Mouse (Mus musculus) heart, embryonic 10.5 days (tissue): Measurements from ENCODE around the gene Slfn8. TPM values are rescaled to one million over a fixed set of nuclear protein-coding genes. Genes with fewer than 3 reads are reported as not detected.
"Not testable (repeated sequence)": the region's sequence is repeated elsewhere in the genome, so short reads cannot be mapped to it uniquely, and the experiment has no call there.

Experiments
- DNase-seq: peaks from one replicate; pipeline ENCODE4 v3.0.0-alpha.2; 2017; ENCODE audit warnings: low spot score
- H3K27ac ChIP-seq: fragments of 300-500 bp; sonication (generic); 2 replicates; pipeline ENCODE4 v1.5.1; 2016; ENCODE audit warnings: mild to moderate bottlenecking
- H3K27me3 ChIP-seq: fragments of 300-500 bp; sonication (generic); 2 replicates; pipeline ENCODE4 v1.6.1; 2016; ENCODE audit warnings: mild to moderate bottlenecking; ENCODE audit not compliant: poor library complexity, insufficient read depth, severe bottlenecking
- H3K36me3 ChIP-seq: fragments of 300-500 bp; sonication (generic); 2 replicates; pipeline ENCODE4 v1.6.1; 2016; ENCODE audit warnings: mild to moderate bottlenecking, moderate library complexity
- H3K4me1 ChIP-seq: fragments of 300-500 bp; sonication (generic); 2 replicates; pipeline ENCODE4 v1.6.1; 2016; ENCODE audit warnings: mild to moderate bottlenecking
- H3K4me3 ChIP-seq: fragments of 300-500 bp; sonication (generic); 2 replicates; pipeline ENCODE4 v1.5.1; 2016; ENCODE audit warnings: mild to moderate bottlenecking, moderate library complexity
- H3K9me3 ChIP-seq: fragments of 300-500 bp; sonication (generic); 2 replicates; pipeline ENCODE4 v1.6.1; 2016; ENCODE audit warnings: mild to moderate bottlenecking, moderate library complexity
- WGBS: fragments of 180-500 bp; shearing (Covaris S2); methylation state at CpG from one replicate; pipeline ENCODE4 v1.1.7; 2016; 5-methylcytosine and 5-hydroxymethylcytosine counted together
- polyA plus RNA-seq: library from polyadenylated mRNA; unstranded; fragments of >200 nt; fragmentation: Nextera tagmentation; extraction: Ambion mirVana; gene quantifications from 2 replicates; pipeline ENCODE4 v1.2.1, GENCODE M21; 2016

Gene Slfn8
- polyA plus RNA-seq, 1 experiment from 2014 or later: 0.04 TPM

GRCm38 (mm10) chr11:82987621-82988020 lies 33.0 kb downstream of the Slfn8 start:
- no peak for DNase-seq
- Histone ChIP-seq H3K27me3 (no peaks in the 10 kb centered on the region), H3K4me3 (no peak overlapping the region), H3K4me1 (peaks cover 12% of the 10 kb centered on the region), H3K36me3 (peaks cover 34% of the 10 kb centered on the region), H3K27ac (no peak overlapping the region), H3K9me3 (no peaks in the 10 kb centered on the region)
- WGBS: 83% methylated on average over 6 of the region's 6 CpGs

- H3K4me1 ChIP-seq: no peaks in the 10 kb centered on the region
- H3K9me3 ChIP-seq: no peaks in the 10 kb centered on the region
- DNase-seq: no peak
- H3K4me3 ChIP-seq: no peak overlapping the region
- peaks cover 68% of the 10 kb centered on the region for H3K36me3 ChIP-seq
- no peaks in the 10 kb centered on the region for H3K27me3 ChIP-seq
- WGBS: 85% methylated on average over 17 of the region's 17 CpGs
- no peak overlapping the region for H3K27ac ChIP-seq
These were observed 37.4 kb downstream of the Slfn8 start for GRCm38 (mm10) chr11:82983193-82983592.

- H3K27me3 ChIP-seq: not testable (repeated sequence)
- H3K36me3 ChIP-seq: peaks cover 64% of the 10 kb centered on the region
These were observed 38.2 kb downstream of the Slfn8 start for GRCm38 (mm10) chr11:82982409-82982808.

GRCm38 (mm10) chr11:82973916-82974315 lies 46.7 kb downstream of the Slfn8 start:
- H3K4me3 ChIP-seq: no peak overlapping the region
- H3K27ac ChIP-seq: peak overlapping the region; percentile 62; the same call in 1 of the 2 replicates
- WGBS: 29% methylated on average over 5 of the region's 5 CpGs
- H3K36me3 ChIP-seq: peaks cover 5% of the 10 kb centered on the region; the same call in 1 of the 2 replicates
- peaks cover 23% of the 10 kb centered on the region for H3K4me1 ChIP-seq
- no peak for DNase-seq
- no peaks in the 10 kb centered on the region for H3K27me3 ChIP-seq
- H3K9me3 ChIP-seq: no peaks in the 10 kb centered on the region

More at GRCm38 (mm10) chr11:82982409-82982808, 38.2 kb downstream of the Slfn8 start:
- not testable (repeated sequence) for H3K4me1 ChIP-seq, H3K27ac ChIP-seq, DNase-seq, H3K9me3 ChIP-seq, H3K4me3 ChIP-seq
- 91% methylated on average over 2 of the region's 2 CpGs for WGBS

GRCm38 (mm10) chr11:82971590-82971974 lies 49.0 kb downstream of the Slfn8 start:
- Histone ChIP-seq H3K27me3 (no peaks in the 10 kb centered on the region), H3K27ac (no peak overlapping the region; the same call in 1 of the 2 replicates), H3K4me3 (no peak overlapping the region), H3K36me3 (no peaks in the 10 kb centered on the region), H3K9me3 (no peaks in the 10 kb centered on the region), H3K4me1 (peaks cover 23% of the 10 kb centered on the region)
- 65% methylated on average over 11 of the region's 11 CpGs for WGBS
- DNase-seq: no peak

- peak overlapping the region; percentile 45 for H3K4me3 ChIP-seq
- 8% methylated on average over 31 of the region's 31 CpGs for WGBS
- DNase-seq: peak; percentile 66
- H3K27ac ChIP-seq: peak overlapping the region; percentile 48; the same call in 1 of the 2 replicates
- peaks cover 23% of the 10 kb centered on the region for H3K4me1 ChIP-seq
- no peaks in the 10 kb centered on the region for H3K36me3 ChIP-seq
- H3K9me3 ChIP-seq: no peaks in the 10 kb centered on the region
- H3K27me3 ChIP-seq: no peaks in the 10 kb centered on the region
These were observed 49.7 kb downstream of the Slfn8 start for GRCm38 (mm10) chr11:82970712-82971589.

GRCm38 (mm10) chr11:82962215-82962614 lies 58.4 kb downstream of the Slfn8 start:
- H3K36me3 ChIP-seq: no peaks in the 10 kb centered on the region
- no peak overlapping the region for H3K4me3 ChIP-seq
- H3K27me3 ChIP-seq: peaks cover 3% of the 10 kb centered on the region; the same call in 1 of the 2 replicates
- no peaks in the 10 kb centered on the region for H3K4me1 ChIP-seq
- DNase-seq: no peak
- 84% methylated on average over 8 of the region's 8 CpGs for WGBS
- H3K9me3 ChIP-seq: no peaks in the 10 kb centered on the region
- no peak overlapping the region for H3K27ac ChIP-seq

- no peaks in the 10 kb centered on the region for H3K36me3 ChIP-seq
- no peaks in the 10 kb centered on the region for H3K4me1 ChIP-seq
- no peak overlapping the region for H3K27ac ChIP-seq
- H3K4me3 ChIP-seq: no peak overlapping the region
- no peak for DNase-seq
- H3K9me3 ChIP-seq: no peaks in the 10 kb centered on the region
- WGBS: 58% methylated on average over 2 of the region's 2 CpGs
- peaks cover 3% of the 10 kb centered on the region; the same call in 1 of the 2 replicates for H3K27me3 ChIP-seq
These were observed 58.9 kb downstream of the Slfn8 start for GRCm38 (mm10) chr11:82961743-82962142.

- no peaks in the 10 kb centered on the region for H3K36me3 ChIP-seq
- H3K4me1 ChIP-seq: no peaks in the 10 kb centered on the region
- WGBS: 15% methylated on average over 4 of the region's 4 CpGs
- H3K4me3 ChIP-seq: no peak overlapping the region
- no peaks in the 10 kb centered on the region for H3K9me3 ChIP-seq
- peak; percentile 71 for DNase-seq
- H3K27ac ChIP-seq: no peak overlapping the region
- peaks cover 5% of the 10 kb centered on the region; the same call in 1 of the 2 replicates for H3K27me3 ChIP-seq
These were observed 61.0 kb downstream of the Slfn8 start for GRCm38 (mm10) chr11:82959613-82960012.

- peaks cover 7% of the 10 kb centered on the region for H3K4me1 ChIP-seq
- WGBS: 66% methylated on average over 10 of the region's 10 CpGs
- H3K27me3 ChIP-seq: peaks cover 30% of the 10 kb centered on the region
- H3K36me3 ChIP-seq: no peaks in the 10 kb centered on the region
- H3K4me3 ChIP-seq: no peak overlapping the region
- no peak overlapping the region for H3K27ac ChIP-seq
- DNase-seq: no peak
- H3K9me3 ChIP-seq: no peaks in the 10 kb centered on the region
These were observed 63.7 kb downstream of the Slfn8 start for GRCm38 (mm10) chr11:82956925-82957324.

- Histone ChIP-seq H3K9me3 (no peaks in the 10 kb centered on the region), H3K27ac (no peak overlapping the region), H3K36me3 (no peaks in the 10 kb centered on the region), H3K27me3 (peaks cover 45% of the 10 kb centered on the region), H3K4me1 (peaks cover 17% of the 10 kb centered on the region), H3K4me3 (no peak overlapping the region)
- DNase-seq: no peak
- 69% methylated on average over 6 of the region's 6 CpGs for whole genome bisulfite sequencing
These were observed 66.0 kb downstream of the Slfn8 start for GRCm38 (mm10) chr11:82954631-82955030.

- 56% methylated on average over 9 of the region's 9 CpGs for WGBS
- H3K9me3 ChIP-seq: no peaks in the 10 kb centered on the region
These were observed 67.7 kb downstream of the Slfn8 start for GRCm38 (mm10) chr11:82952612-82953542.

More at GRCm38 (mm10) chr11:82952612-82953542, 67.7 kb downstream of the Slfn8 start:
- Histone ChIP-seq H3K27me3 (peaks cover 54% of the 10 kb centered on the region), H3K36me3 (no peaks in the 10 kb centered on the region), H3K4me1 (peaks cover 17% of the 10 kb centered on the region), H3K4me3 (peak overlapping the region; percentile 48; the same call in 1 of the 2 replicates), H3K27ac (no peak overlapping the region)
- DNase-seq: no peak
